Mouse (Mus musculus): ENCODE measurements around the gene Lrch1.
A peak's percentile ranks its signal among the peaks of the same experiment; 100 is the strongest.

DNA sequence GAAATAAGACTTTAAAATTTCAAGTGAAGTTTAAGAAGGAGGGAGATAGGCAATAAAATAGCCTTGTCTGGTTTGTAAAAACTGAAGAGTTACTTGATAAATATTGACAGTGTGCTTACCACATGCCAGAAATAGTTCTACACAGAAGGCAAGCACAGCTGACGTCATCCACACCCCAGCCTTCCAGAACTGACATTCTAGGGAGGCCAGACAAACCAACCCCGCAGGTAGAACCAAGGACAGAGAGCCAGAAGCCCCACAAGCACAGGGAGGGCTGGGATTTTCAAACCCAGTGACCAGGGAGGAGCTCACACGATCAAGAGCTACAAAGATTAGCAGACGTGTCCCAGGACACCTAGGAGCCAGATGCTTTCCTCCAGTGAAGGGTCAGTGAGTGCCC lies 76.5 kb downstream of the Lrch1 start:
- TF ChIP-seq USF1 (IDR thresholded peaks at IDR 0.05; ENCODE audit: low read depth), result no peak
- TF ChIP-seq MAX (IDR thresholded peaks at IDR 0.05; ENCODE audit: low read depth), result no peak
- no peak for TF ChIP-seq SRF (IDR thresholded peaks at IDR 0.05; ENCODE audit: control insufficient read depth, insufficient read length, low read depth)
- no peak for TF ChIP-seq POLR2A (IDR thresholded peaks at IDR 0.05; ENCODE audit: insufficient read length, low read depth)
- no peak for TF ChIP-seq POLR2AphosphoS2 (IDR thresholded peaks at IDR 0.05; ENCODE audit: insufficient read length, low read depth)
- TF ChIP-seq REST (IDR thresholded peaks at IDR 0.05; ENCODE audit: insufficient read depth, insufficient read length), result no peak
- TF ChIP-seq TCF12 (IDR thresholded peaks at IDR 0.05; ENCODE audit: insufficient read depth, poor library complexity, severe bottlenecking), result no peak
- TF ChIP-seq MYOD1 (IDR thresholded peaks at IDR 0.05; ENCODE audit: control insufficient read depth in 1 of 3, insufficient read length in 2 of 3, low read depth in 2 of 3), result peak in 1 of 3 experiments; percentile 30
